In the genomic region with DNA sequence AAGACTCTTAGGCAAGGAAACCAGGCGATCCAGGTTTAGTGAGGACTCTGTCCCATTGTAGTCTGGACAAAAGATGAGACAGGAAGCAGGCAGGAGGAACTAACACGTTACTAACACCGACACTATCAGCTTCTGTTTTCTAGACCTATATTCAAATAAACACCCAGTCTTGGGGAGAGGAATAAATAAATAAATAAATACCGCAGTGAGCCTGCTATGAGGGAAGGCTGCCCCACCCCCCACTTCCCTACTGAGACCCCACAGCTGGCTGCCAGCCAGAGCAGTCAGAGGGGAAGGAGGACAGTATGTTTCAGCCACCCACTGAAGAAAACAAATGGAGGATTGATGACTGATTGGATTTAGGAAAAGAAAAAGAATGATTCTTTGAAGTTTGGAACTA, we compare ENCODE assay signal across 12 mouse cellular contexts. TPM values are rescaled to one million over a fixed set of nuclear protein-coding genes. Genes with fewer than 3 reads are reported as not detected.
DNase-seq lines count a peak whose midpoint lies in the region; ATAC-seq and TF ChIP-seq lines count a peak whose summit lies in the region.
"Had no signal": no experiment of that assay in that cellular context is flagged by ENCODE, and none has a peak within 500 bp of the region (broad histone marks: within the 10 kb centered on the region; RNA-seq: fewer than 3 reads in every experiment).

No protein-coding gene starts in this region.

- TF ChIP-seq CTCF in heart, adult 2 months (IDR thresholded peaks at IDR 0.05), result no peak

- WGBS in heart, adult 2 months, result 15% methylated on average over 4 of the region's 4 CpGs
- WGBS in heart, embryonic 16.5 days, result 14% methylated on average over 4 of the region's 4 CpGs

- TF ChIP-seq POLR2A in heart, adult 2 months (IDR thresholded peaks at IDR 0.05; ENCODE audit: insufficient read depth, low read depth, low read length), result no peak

- H3K27ac ChIP-seq in heart, adult 2 months, result peak overlapping the region; percentile 66
- peak overlapping the region; percentile 62 for H3K27ac ChIP-seq in heart, embryonic 16.5 days (ENCODE audit: low read length)
- H3K27ac ChIP-seq: kidney, postnatal 0 days; limb, embryonic 13.5 days had no signal

- no peak for ATAC-seq in heart, embryonic 16.5 days (replicated peaks; ENCODE audit: extremely low read depth, insufficient read depth, low FRiP score)

- intact Hi-C loops in heart, adult 2 months (cut with DNase I), result loop anchor here (10.0 kb wide), 1 partner anchor 1075 kb away; a partner anchor contains a TSS
- intact Hi-C loops in heart, postnatal 36 days (cut with DNase I), result no loop called here

- H3K4me1 ChIP-seq in heart, adult 2 months (ENCODE audit: control insufficient read depth, insufficient read depth, low read length), result peaks cover 22% of the 10 kb centered on the region
- H3K4me1 ChIP-seq in heart, embryonic 16.5 days (ENCODE audit: control insufficient read depth, insufficient read depth, low read length), result peaks cover 8% of the 10 kb centered on the region

- no peaks in the 10 kb centered on the region for H3K27me3 ChIP-seq in heart, adult 2 months (ENCODE audit: control insufficient read depth, insufficient read depth, low read length)
- no peaks in the 10 kb centered on the region for H3K27me3 ChIP-seq in heart, embryonic 16.5 days (ENCODE audit: control insufficient read depth, insufficient read depth, low read length)
- H3K27me3 ChIP-seq: limb, embryonic 13.5 days had no signal

- H3K9me3 ChIP-seq in heart, embryonic 16.5 days (replicated peaks; ENCODE audit: control insufficient read depth, low read length), result no peaks in the 10 kb centered on the region
- H3K9me3 ChIP-seq: G1E; limb, embryonic 13.5 days had no signal

- no peak overlapping the region; the same call in 1 of the 2 replicates for H3K9ac ChIP-seq in heart, adult 2 months (ENCODE audit: low read depth, low read length)
- no peak overlapping the region for H3K9ac ChIP-seq in heart, embryonic 16.5 days (ENCODE audit: low read length)
- H3K9ac ChIP-seq: limb, embryonic 13.5 days had no signal

- H3K4me3 ChIP-seq in heart, adult 2 months, result no peak overlapping the region
- no peak overlapping the region for H3K4me3 ChIP-seq in heart, embryonic 16.5 days (ENCODE audit: low read length)
- H3K4me3 ChIP-seq: limb, embryonic 13.5 days had no signal

- peak overlapping the region; percentile 35 for H3K4me2 ChIP-seq in heart, embryonic 16.5 days (ENCODE audit: low read depth, low read length)
- H3K4me2 ChIP-seq: limb, embryonic 13.5 days had no signal

- peaks cover 18% of the 10 kb centered on the region for H3K36me3 ChIP-seq in heart, adult 2 months (ENCODE audit: control insufficient read depth, insufficient read depth, low read length)
- no peaks in the 10 kb centered on the region for H3K36me3 ChIP-seq in heart, embryonic 16.5 days (ENCODE audit: control insufficient read depth, insufficient read depth)
- H3K36me3 ChIP-seq: G1E; limb, embryonic 13.5 days had no signal

- TF ChIP-seq EP300 in heart, adult 2 months (IDR thresholded peaks at IDR 0.05; ENCODE audit: insufficient read depth, low read depth, low read length), result no peak

- H3K79me2 ChIP-seq in heart, adult 2 months (replicated peaks; ENCODE audit: control insufficient read depth, insufficient read depth, low read length), result no peaks in the 10 kb centered on the region; the same call in 1 of the 2 replicates

- DNase-seq in heart, adult 2 months, result no peak
- DNase-seq in heart, postnatal 36 days, result no peak
- peak; percentile 15 for DNase-seq in right cerebral cortex, postnatal 4 days
- no peak for DNase-seq in right cerebral cortex, postnatal 36 days (ENCODE audit: low spot score in 2 of 2)
- peak; percentile 32 for DNase-seq in retina, embryonic 14.5 days (ENCODE audit: low spot score)
- no peak for DNase-seq in Muller cell, postnatal 12 days (ENCODE audit: inconsistent ontology term)
- no peak for DNase-seq in adrenal gland, adult 18-20 months (ENCODE audit: low spot score in 2 of 2)
- DNase-seq: cerebellum, adult 11-12 months had no signal

RNA-seq across cellular contexts. Expression of a gene that starts 9.2 kb away (rescaled TPM):
- 1 to 10 TPM; 7.1 to 9.1 TPM for total RNA-seq in heart, adult 2 months (2021)
- 7.0 and 11.2 TPM in 2 replicates for polyA plus RNA-seq in heart, adult 2 months (2012; rRNA removed)
- 10 to 100 TPM in 1 of 2 experiments, 1 to 10 TPM in 1; 8.5 to 11.2 TPM for total RNA-seq in heart, postnatal 36 days (2021)
- polyA plus RNA-seq in heart, embryonic 16.5 days (2015; fragmentation: Nextera tagmentation; extraction: Ambion mirVana), result 17.2 and 17.7 TPM in 2 replicates
- total RNA-seq in adrenal gland, adult 18-20 months (2021), result 10 to 100 TPM in 1 of 2 experiments, 1 to 10 TPM in 1; 8.9 to 14.4 TPM
- polyA plus RNA-seq: G1E had no signal

Comparison
In these comparisons a context has a peak if more than half of its experiments do, and no peak if none do; other contexts are left out.
1. DNase-seq: peak in right cerebral cortex, postnatal 4 days (single experiment) and retina, embryonic 14.5 days (single experiment); none in heart, adult 2 months (0 of 2), heart, postnatal 36 days (0 of 2), right cerebral cortex, postnatal 36 days (0 of 2), Muller cell, postnatal 12 days (single experiment) and adrenal gland, adult 18-20 months (0 of 2).